Mouse (Mus musculus) heart, postnatal 0 days (tissue): Measurements from ENCODE around the gene Cnga1. TPM values are rescaled to one million over a fixed set of nuclear protein-coding genes. Genes with fewer than 3 reads are reported as not detected.

Experiments
- ATAC-seq: fragments of 200-750 bp; cut with Nextera tagmentation; 2 replicates; pipeline ENCODE4 v1.8.0; 2017; ENCODE audit warnings: low read depth, moderate number of reproducible peaks, moderate library complexity; ENCODE audit not compliant: insufficient read depth
- DNase-seq: peaks from one replicate; pipeline ENCODE4 v3.0.0-alpha.2; 2016; ENCODE audit warnings: low spot score
- H3K27ac ChIP-seq: fragments of 300-500 bp; sonication (generic); 2 replicates; pipeline ENCODE4 v1.5.1; 2014; ENCODE audit warnings: low read depth, mild to moderate bottlenecking
- H3K27me3 ChIP-seq: fragments of 300-500 bp; sonication (generic); 2 replicates; pipeline ENCODE4 v1.6.1; 2014; ENCODE audit warnings: low read length, mixed read lengths; ENCODE audit not compliant: control insufficient read depth, insufficient read depth
- H3K36me3 ChIP-seq: fragments of 300-500 bp; sonication (generic); replicated peaks from 2 replicates; pipeline ENCODE4 v1.6.1; 2014; ENCODE audit warnings: low read length, mixed read lengths; ENCODE audit not compliant: control insufficient read depth, insufficient read depth
- H3K4me1 ChIP-seq: fragments of 300-500 bp; sonication (generic); 2 replicates; pipeline ENCODE4 v1.6.1; 2014; ENCODE audit warnings: antibody characterized with exemption; ENCODE audit not compliant: control insufficient read depth, insufficient read depth
- H3K4me2 ChIP-seq: fragments of 300-500 bp; sonication (generic); 2 replicates; pipeline ENCODE4 v1.6.1; 2014; ENCODE audit warnings: low read depth, mild to moderate bottlenecking, low read length, moderate library complexity
- H3K4me3 ChIP-seq: fragments of 300-500 bp; sonication (generic); 2 replicates; pipeline ENCODE4 v1.5.1; 2014; ENCODE audit warnings: low read depth, low read length
- H3K9ac ChIP-seq: fragments of 300-500 bp; sonication (generic); replicated peaks from 2 replicates; pipeline ENCODE4 v1.6.1; 2014; ENCODE audit warnings: low read depth, low read length, mixed read lengths
- H3K9me3 ChIP-seq: fragments of 300-500 bp; sonication (generic); replicated peaks from 2 replicates; pipeline ENCODE4 v1.6.1; 2016; ENCODE audit warnings: low read length; ENCODE audit not compliant: control insufficient read depth
- CTCF ChIP-seq: IDR thresholded peaks from 2 replicates; pipeline ENCODE4 v1.5.1; 2016; ENCODE audit warnings: antibody characterized with exemption, control low read depth, low read depth
- EP300 ChIP-seq: IDR thresholded peaks from 2 replicates; pipeline ENCODE4 v1.6.1; 2016; ENCODE audit warnings: antibody characterized with exemption, low read depth
- WGBS: fragments of 180-500 bp; shearing (Covaris S2); extraction: QIAGEN DNeasy Blood & Tissue Kit; methylation state at CpG from one replicate; pipeline ENCODE4 v1.1.7; 2014; 5-methylcytosine and 5-hydroxymethylcytosine counted together
- polyA plus RNA-seq: library from polyadenylated mRNA; unstranded; fragments of >200 nt; fragmentation: Nextera tagmentation; extraction: Ambion mirVana; gene quantifications from 2 replicates; pipeline ENCODE4 v1.2.1, GENCODE M21; 2015
- total RNA-seq: library from RNA; depleted of rRNA; stranded (reverse); fragments of >200 nt; gene quantifications from 2 replicates; pipeline ENCODE4 v1.2.3, GENCODE M21; 2014; ENCODE audit warnings: low replicate concordance

The Cnga1 gene
- total and polyA plus RNA-seq, 2 experiments from 2014 or later = not detected

- Histone ChIP-seq H3K4me2 (no peak overlapping the region), H3K9ac (no peak overlapping the region), H3K27me3 (no peaks in the 10 kb centered on the region), H3K4me1 (no peaks in the 10 kb centered on the region), H3K9me3 (no peaks in the 10 kb centered on the region), H3K27ac (peak overlapping the region; percentile 43; the same call in 1 of the 2 replicates), H3K4me3 (no peak overlapping the region), H3K36me3 (no peaks in the 10 kb centered on the region)
- no peak for TF ChIP-seq EP300
- no peak for TF ChIP-seq CTCF
- DNase-seq (no peak), ATAC-seq (no peak)
- 30% methylated on average over 3 of the region's 3 CpGs for WGBS
These were observed 8.0 kb downstream of the Cnga1 start for GRCm38 (mm10) chr5:72636122-72636521.

- H3K9ac ChIP-seq = no peak overlapping the region
- H3K36me3 ChIP-seq = no peaks in the 10 kb centered on the region
- H3K27me3 ChIP-seq = no peaks in the 10 kb centered on the region
- DNase-seq (no peak), ATAC-seq (no peak)
- TF ChIP-seq CTCF = no peak
- no peak for TF ChIP-seq EP300
- 62% methylated on average over 9 of the region's 9 CpGs for WGBS
- peak overlapping the region; percentile 28; the same call in 1 of the 2 replicates for H3K27ac ChIP-seq
- H3K4me3 ChIP-seq = no peak overlapping the region
- no peaks in the 10 kb centered on the region for H3K4me1 ChIP-seq
- H3K9me3 ChIP-seq = no peaks in the 10 kb centered on the region
- no peak overlapping the region for H3K4me2 ChIP-seq
These were observed 9.2 kb downstream of the Cnga1 start for GRCm38 (mm10) chr5:72634791-72635271.

GRCm38 (mm10) chr5:72630026-72630425 is 14.0 kb downstream of the Cnga1 start:
- no peaks in the 10 kb centered on the region for H3K36me3 ChIP-seq
- H3K4me2 ChIP-seq = no peak overlapping the region
- no peaks in the 10 kb centered on the region for H3K27me3 ChIP-seq
- 61% methylated on average over 6 of the region's 6 CpGs for WGBS
- TF ChIP-seq EP300 = no peak
- no peak for TF ChIP-seq CTCF
- no peak overlapping the region for H3K27ac ChIP-seq
- no peaks in the 10 kb centered on the region for H3K9me3 ChIP-seq
- no peak overlapping the region for H3K9ac ChIP-seq
- no peak for ATAC-seq
- no peak for DNase-seq
- H3K4me3 ChIP-seq = no peak overlapping the region
- H3K4me1 ChIP-seq = no peaks in the 10 kb centered on the region

- Histone ChIP-seq H3K9me3 (no peaks in the 10 kb centered on the region), H3K4me1 (no peaks in the 10 kb centered on the region), H3K36me3 (no peaks in the 10 kb centered on the region), H3K27me3 (no peaks in the 10 kb centered on the region), H3K27ac (no peak overlapping the region), H3K9ac (no peak overlapping the region), H3K4me3 (no peak overlapping the region), H3K4me2 (no peak overlapping the region)
- WGBS = 81% methylated on average over 1 of the region's 1 CpGs
- DNase-seq = no peak
- TF ChIP-seq EP300 (no peak), CTCF (no peak)
- ATAC-seq = no peak
These were observed 23.1 kb downstream of the Cnga1 start for GRCm38 (mm10) chr5:72621022-72621421.

- TF ChIP-seq EP300 = no peak
- no peak for TF ChIP-seq CTCF
- H3K27me3 ChIP-seq = no peaks in the 10 kb centered on the region
- no peak overlapping the region for H3K4me2 ChIP-seq
- H3K27ac ChIP-seq = no peak overlapping the region
- no peak for DNase-seq
- ATAC-seq = no peak
- H3K9me3 ChIP-seq = no peaks in the 10 kb centered on the region
- H3K36me3 ChIP-seq = no peaks in the 10 kb centered on the region
- H3K9ac ChIP-seq = no peak overlapping the region
- no peak overlapping the region for H3K4me3 ChIP-seq
- 58% methylated on average over 4 of the region's 4 CpGs for WGBS
- no peaks in the 10 kb centered on the region for H3K4me1 ChIP-seq
These were observed 26.7 kb downstream of the Cnga1 start for GRCm38 (mm10) chr5:72617413-72617812.

- TF ChIP-seq CTCF (no peak), EP300 (no peak)
- 88% methylated on average over 4 of the region's 4 CpGs for WGBS
- H3K36me3 ChIP-seq = no peaks in the 10 kb centered on the region
- H3K4me1 ChIP-seq = no peaks in the 10 kb centered on the region
- H3K9me3 ChIP-seq = no peaks in the 10 kb centered on the region
- no peak for ATAC-seq
- H3K4me2 ChIP-seq = no peak overlapping the region
- no peaks in the 10 kb centered on the region for H3K27me3 ChIP-seq
- H3K4me3 ChIP-seq = no peak overlapping the region
- DNase-seq = no peak
- H3K9ac ChIP-seq = no peak overlapping the region
- H3K27ac ChIP-seq = no peak overlapping the region
These were observed 40.9 kb downstream of the Cnga1 start for GRCm38 (mm10) chr5:72603138-72603537.
